Mouse (Mus musculus) cerebellum, adult 8-10 months (tissue): ENCODE results near the gene Epb42.
A peak's percentile ranks its signal among the peaks of the same experiment; 100 is the strongest.
"Not testable (repeated sequence)": the region's sequence is repeated elsewhere in the genome, so short reads cannot be mapped to it uniquely, and the experiment has no call there.

ENCODE experiments used
- DNase-seq: peaks from one replicate; pipeline ENCODE4 v3.0.0; 2022

Epb42 gene

GRCm38 (mm10) chr2:121036733-121037341, at the start of gene Epb42:
Epb42 (minus strand) TSS chr2:121037072.
- DNase-seq: no peak

GRCm38 (mm10) chr2:121085480-121086185, 48.8 kb upstream of the Epb42 start, which contains the start of gene Tgm5:
Tgm5 (minus strand) TSS chr2:121085841.
- peak; percentile 55 for DNase-seq

- no peak for DNase-seq
Observed at GRCm38 (mm10) chr2:121082626-121083025, 45.8 kb upstream of the Epb42 start.

- DNase-seq: no peak
Observed at GRCm38 (mm10) chr2:121074747-121075146, 37.9 kb upstream of the Epb42 start.

- no peak for DNase-seq
Observed at GRCm38 (mm10) chr2:121071871-121072270, 35.0 kb upstream of the Epb42 start.

- DNase-seq: no peak
Observed at GRCm38 (mm10) chr2:121069506-121069905, 32.6 kb upstream of the Epb42 start.

- no peak for DNase-seq
Observed at GRCm38 (mm10) chr2:121067116-121067515, 30.2 kb upstream of the Epb42 start.

- no peak for DNase-seq
Observed at GRCm38 (mm10) chr2:121061315-121061714, 24.4 kb upstream of the Epb42 start.

GRCm38 (mm10) chr2:121057997-121058396, 21.1 kb upstream of the Epb42 start:
- DNase-seq: no peak

- no peak for DNase-seq
Observed at GRCm38 (mm10) chr2:121055915-121056314, 19.0 kb upstream of the Epb42 start.

GRCm38 (mm10) chr2:121054060-121054459, 17.2 kb upstream of the Epb42 start:
- peak; percentile 28 for DNase-seq

- DNase-seq: no peak
Observed at GRCm38 (mm10) chr2:121052176-121052575, 15.3 kb upstream of the Epb42 start.

- DNase-seq: no peak
Observed at GRCm38 (mm10) chr2:121045653-121046052, 8.8 kb upstream of the Epb42 start.

GRCm38 (mm10) chr2:121041098-121041497, 4.2 kb upstream of the Epb42 start:
- DNase-seq: peak; percentile 51

- DNase-seq: no peak
Observed at GRCm38 (mm10) chr2:121039382-121039781, 2.5 kb upstream of the Epb42 start.

- not testable (repeated sequence) for DNase-seq
Observed at GRCm38 (mm10) chr2:121038851-121039250, 2.0 kb upstream of the Epb42 start.

GRCm38 (mm10) chr2:121022918-121023317, 14.0 kb downstream of the Epb42 start:
- no peak for DNase-seq

GRCm38 (mm10) chr2:121017151-121017550, 19.7 kb downstream of the Epb42 start:
- DNase-seq: no peak

- DNase-seq: no peak
Observed at GRCm38 (mm10) chr2:121016226-121016625, 20.6 kb downstream of the Epb42 start.

GRCm38 (mm10) chr2:121015507-121015906, 21.4 kb downstream of the Epb42 start:
- DNase-seq: no peak

- no peak for DNase-seq
Observed at GRCm38 (mm10) chr2:121012676-121013075, 24.2 kb downstream of the Epb42 start.

- no peak for DNase-seq
Observed at GRCm38 (mm10) chr2:121009071-121009677, 27.7 kb downstream of the Epb42 start.

- no peak for DNase-seq
Observed at GRCm38 (mm10) chr2:121008664-121009007, 28.2 kb downstream of the Epb42 start.
